Mouse (Mus musculus): ENCODE measurements at regions not wholly inside any gene's neighbourhood (a gene's known extent, or its start where the extent isn't known, plus 50 kb on each side); places are given as distances from the start of the nearest gene placed in this dataset.

DNA sequence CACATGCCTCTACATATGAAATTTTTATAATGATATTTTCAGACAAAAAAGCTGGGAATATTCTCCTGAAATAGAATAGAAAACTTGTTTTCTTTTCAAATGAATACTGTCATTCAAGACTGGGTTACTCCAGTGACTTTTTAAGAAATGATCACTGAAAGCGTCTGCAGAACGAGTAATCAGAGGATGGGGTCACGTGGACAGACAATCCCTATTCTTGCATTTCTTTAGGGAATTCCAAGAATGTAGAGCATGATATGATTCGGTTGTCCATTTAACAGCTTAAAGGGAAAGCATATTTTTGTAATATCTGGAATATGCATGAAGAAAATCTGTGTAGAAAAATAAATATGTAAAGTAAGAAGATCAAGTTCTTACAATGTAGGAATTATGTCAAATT is 65.6 kb downstream of the 4933402N22Rik start:
- no peak for DNase-seq (ENCODE audit: low read depth, low spot score)

DNA sequence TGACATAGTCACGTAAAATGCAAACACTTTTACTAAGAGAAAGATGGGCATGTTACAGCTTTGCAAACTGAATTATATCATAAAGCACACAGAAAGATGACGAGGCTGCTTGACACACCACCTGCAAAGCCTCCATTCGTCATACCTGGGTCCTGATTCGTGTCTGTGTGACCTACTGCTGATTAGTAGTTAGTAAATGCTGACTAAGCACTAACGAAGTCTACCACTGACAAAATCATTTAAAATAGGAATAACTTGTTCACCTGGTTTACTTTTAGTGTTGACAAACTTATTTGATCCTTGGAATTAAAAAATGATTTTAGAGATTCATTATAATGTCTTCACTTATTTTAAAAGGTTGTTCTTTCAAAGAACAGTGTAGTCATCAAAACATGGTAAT is 71.3 kb downstream of the 4933402N22Rik start:
- no peak for DNase-seq (ENCODE audit: low read depth, low spot score)

DNA sequence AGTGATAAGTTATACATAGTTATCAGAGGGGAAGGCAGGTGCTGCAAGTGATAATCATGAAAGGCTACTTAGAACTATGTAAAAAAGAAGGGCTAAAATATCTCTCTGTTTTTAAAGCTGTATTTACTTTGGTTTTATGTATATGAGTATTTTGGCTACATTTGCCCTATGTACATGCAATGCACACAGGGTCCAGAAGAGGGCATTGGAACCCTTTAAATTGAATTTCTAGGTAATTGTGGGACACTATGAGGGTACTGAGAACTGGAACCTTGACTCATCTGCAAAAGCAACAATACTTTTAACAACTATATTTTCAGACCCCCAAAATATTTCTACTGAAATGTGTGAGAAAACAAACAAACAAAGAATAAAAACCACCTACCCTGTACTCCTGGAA is 82.9 kb downstream of the 4933402N22Rik start:
- no peak for DNase-seq (ENCODE audit: low read depth, low spot score)

DNA sequence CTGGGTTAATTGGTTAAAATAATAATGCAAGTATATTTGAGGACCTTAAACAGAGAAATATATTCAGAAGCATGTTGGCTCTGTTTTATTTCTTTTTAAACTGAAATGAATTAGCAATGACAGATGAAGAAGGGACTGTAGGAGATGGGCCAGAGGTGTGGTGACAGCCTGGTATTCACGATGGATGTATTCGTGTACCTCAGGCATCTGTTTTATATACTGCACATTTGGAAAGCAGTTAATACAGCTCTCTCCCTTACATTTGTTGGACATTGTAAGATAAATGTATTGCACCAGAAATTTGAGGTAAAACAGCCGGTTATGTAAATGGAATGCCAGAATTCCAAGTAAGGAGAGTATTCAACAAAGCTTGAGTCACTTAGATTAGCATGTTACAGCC is 88.6 kb downstream of the 4933402N22Rik start:
- DNase-seq (ENCODE audit: low read depth, low spot score), result no peak

DNA sequence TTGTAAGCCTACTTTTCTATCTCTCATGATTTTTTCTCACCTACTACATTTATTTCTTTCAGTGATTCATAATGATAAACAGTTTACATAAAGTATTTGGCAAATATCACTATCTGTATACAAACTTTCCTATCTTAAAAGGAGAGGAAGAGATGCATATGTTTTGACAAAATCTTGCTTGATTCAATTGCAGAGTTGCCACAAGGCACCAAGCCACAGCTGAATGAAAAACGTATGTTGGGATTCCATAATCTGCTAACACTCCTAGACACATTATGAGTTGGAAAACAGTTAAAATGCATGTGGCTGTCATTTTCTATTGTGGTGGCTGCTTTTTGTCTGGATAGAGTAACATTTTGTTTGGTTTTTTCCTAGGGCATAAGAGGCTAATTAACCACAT is 98.5 kb downstream of the 4933402N22Rik start:
- DNase-seq (ENCODE audit: low read depth, low spot score), result no peak

DNA sequence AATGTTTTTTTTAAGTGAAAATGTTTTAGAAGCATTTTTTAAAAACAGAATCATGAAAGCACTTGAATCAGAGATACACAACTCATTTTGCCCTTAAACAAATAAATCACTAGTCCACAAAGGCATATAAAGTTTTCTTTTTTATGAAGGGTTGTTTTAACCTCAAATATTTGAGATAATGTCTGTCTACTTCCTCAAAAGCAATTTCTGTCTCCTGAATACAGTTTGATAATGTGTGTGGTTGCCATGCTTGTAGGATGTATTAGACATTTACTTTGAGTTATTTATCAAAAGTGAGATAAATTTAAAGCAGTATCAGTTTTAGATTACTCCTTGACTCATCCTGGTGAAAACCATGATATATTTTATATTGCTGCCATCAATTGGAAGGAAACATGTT is 102.6 kb downstream of the 4933402N22Rik start:
- DNase-seq (ENCODE audit: low read depth, low spot score), result no peak

DNA sequence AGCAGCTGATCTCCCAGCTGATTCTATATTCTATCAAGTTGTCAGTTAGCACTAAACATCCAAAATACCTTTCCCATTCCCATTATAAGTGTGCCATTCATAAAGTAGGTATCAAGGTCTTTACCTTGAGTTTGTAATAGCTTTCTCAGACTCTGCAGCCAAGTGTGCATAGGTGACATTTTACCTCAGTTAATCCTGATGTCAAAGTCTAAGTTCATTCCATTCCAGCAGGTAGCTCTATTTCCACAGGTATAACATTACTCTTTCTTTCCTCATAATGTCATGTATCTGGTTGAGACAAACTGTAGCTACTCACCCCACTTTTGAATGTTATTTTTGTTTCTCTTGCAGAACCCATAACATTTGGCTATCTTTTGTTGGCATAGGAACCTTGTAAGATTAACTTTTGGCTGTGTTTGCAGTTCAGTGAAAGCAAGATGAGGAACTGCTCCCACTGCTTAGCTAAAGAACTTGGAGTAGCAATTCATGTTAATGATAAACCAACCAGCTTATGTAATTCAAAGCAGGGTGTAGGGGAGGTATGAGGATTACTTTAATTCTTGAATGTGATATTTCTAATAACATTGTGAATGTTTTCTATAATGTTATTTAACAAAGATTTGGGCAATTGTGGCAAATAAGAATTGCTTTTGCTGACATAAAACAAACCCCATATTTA is 107.0 kb downstream of the 4933402N22Rik start:
- DNase-seq (ENCODE audit: low read depth, low spot score), result no peak

DNA sequence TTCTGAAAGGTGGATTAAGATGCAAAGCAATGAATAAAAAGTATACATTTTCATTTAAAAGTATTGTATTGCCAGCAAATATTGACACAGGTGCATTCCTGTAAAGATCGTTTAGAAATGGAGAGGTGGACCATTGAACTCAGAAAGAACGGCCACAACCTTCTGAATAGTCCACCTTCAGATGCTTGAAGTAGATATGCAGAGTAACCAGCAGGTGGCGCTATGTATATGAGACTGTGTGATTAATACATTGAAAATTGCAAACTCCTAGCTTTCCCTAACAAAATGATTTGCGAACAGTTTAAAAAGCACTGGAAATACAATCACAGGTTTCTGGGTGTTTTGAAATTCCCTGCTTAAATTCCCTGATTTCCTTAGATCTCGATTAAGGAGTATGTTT is 112.2 kb downstream of the 4933402N22Rik start:
- peak; percentile 32 for DNase-seq (ENCODE audit: low read depth, low spot score)

DNA sequence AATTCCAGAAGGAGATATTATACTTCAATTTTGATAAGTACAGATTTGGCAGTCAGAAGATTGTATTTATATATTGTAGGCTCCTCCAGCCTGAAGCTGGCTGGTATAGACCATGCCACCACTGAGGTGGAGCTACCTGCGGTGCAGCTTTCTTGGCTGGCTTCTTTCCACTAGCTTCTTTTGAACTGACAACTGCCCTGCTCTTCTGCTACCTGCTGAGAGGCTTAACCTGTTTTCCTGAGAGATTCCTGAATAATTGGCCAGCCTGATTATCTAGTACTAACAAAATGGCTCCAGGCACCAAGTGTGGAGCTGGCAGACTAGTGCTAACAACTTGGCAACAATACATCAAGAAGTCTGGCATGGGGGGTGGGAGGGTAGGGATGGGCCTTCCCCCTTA is 132.0 kb downstream of the 4933402N22Rik start:
- DNase-seq (ENCODE audit: low read depth, low spot score), result no peak

DNA sequence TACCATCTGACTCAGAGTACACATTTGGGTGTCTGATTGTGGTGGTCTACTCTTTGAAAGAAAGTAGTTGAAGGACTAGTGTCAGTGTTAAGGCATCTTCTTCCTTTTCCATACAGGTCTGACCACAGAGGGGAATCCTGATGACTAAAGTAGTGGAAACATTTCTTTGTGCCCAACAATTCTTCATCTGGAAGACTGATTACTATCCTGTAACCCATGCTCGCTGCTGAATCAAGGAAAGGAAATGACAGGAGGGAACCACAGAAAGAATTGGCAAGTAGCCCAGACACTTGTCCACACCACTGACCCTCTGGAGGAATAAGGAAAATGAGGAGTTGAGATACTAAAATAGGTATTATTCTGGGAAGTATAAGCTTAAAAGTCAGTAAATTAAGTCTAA is 162.3 kb downstream of the 4933402N22Rik start:
- no peak for DNase-seq (ENCODE audit: low read depth, low spot score)

DNA sequence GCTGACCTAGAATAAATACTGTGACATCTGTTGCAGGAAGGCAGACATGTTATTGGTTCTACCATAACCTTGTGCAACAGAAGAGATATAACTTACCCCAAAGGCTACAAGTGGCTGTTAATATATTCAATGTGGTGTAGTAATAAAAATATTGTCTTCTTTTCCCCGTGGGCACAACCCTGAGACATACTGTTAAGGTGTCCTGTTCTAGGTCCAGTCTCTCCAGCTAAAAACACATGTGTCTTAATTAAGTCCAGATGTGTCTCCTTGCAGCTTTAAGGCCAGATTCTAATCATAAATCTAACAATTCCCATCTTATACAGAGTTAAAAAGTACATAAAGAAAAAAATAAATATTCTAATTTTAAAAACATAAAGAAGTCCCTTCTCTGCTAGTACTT is 175.8 kb downstream of the 4933402N22Rik start:
- DNase-seq (ENCODE audit: low read depth, low spot score), result no peak

DNA sequence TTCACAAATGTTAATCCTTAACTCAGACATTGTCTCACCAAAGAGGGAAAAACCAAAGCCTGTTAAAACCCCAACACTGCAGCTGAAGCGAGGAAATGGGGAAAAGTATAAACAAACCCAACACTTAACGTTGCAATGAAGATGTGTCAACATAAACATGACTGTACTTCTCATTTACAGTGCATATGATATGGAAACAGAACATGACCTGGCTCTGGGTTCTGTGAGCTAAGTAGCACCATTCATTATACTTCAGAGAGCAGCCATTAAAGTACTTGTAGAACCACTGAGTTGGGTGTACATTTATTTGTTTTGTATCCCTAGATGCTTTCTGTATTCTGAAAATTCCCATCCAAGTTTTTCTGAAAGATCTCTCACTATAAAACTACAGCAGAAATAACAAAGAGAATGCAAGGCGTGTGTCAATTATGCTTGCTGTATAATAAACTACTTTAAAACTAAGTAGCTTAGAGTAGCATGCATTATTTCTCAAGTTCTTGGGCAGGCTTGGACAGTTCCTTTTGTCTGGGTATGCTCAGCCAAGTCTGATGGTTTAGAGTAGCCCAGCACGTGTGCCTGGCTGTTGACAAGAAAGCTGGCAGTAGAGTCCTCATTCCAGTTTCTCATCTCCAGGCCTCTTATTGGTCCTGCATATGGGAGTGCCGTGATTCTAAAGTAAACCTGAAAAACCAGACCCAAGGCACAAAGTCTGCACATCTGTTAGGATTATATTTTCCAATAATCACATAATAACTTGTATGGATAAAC is 198.9 kb downstream of the 4933402N22Rik start:
- no peak for DNase-seq (ENCODE audit: low read depth, low spot score)

DNA sequence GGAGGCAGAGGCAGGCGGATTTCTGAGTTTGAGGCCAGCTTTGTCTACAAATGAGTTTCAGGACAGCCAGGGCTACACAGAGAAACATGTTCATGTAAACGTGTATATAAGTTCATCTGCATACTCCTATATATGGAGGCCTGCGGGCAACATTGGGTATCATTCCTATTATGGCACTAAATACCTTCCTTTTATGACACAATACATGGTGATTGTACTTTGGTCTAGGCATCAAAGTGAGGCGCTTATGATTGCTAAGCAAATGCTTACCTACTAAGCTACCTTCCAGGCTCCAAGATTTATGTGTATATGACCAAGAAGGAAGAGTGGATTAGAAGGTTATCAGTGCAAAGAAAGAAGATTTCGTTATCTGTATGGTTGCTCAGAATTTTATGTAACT is 207.1 kb downstream of the 4933402N22Rik start:
- DNase-seq (ENCODE audit: low read depth, low spot score), result no peak

DNA sequence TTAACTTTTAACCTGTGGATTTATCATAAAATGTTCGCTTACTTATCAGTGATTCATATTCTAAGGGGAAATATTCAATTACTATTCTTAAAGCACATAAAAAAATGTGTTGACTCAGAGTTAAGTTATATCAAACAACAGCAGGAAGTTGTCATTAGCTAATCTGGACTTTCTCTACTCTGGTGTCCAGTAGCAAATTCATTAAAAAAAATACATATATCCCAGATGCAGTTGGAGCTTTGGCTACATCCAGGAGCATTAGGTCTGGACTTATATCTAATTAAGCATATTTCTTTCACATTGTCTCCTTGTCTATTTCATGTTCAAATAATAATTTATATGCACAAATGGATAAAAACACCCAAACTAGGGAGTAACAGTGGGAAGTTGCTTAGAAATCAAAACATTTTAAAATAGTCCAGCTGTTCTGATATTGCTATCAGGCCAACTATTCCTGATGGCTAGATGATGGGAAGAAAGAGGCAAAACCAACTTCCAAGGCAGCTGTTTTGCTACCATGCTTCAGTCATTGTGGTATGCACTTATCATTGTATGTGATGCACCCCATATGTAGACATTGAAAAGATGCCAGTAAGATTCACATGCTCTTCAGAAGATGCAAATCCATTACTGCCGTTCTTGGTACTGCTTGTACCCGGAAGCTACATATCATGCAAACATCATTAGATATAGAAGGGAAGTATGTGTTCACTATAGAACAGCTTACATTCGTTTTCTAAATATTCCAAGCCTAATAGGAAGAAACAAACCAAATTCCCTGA is 209.8 kb downstream of the 4933402N22Rik start:
- DNase-seq (ENCODE audit: low read depth, low spot score), result no peak

DNA sequence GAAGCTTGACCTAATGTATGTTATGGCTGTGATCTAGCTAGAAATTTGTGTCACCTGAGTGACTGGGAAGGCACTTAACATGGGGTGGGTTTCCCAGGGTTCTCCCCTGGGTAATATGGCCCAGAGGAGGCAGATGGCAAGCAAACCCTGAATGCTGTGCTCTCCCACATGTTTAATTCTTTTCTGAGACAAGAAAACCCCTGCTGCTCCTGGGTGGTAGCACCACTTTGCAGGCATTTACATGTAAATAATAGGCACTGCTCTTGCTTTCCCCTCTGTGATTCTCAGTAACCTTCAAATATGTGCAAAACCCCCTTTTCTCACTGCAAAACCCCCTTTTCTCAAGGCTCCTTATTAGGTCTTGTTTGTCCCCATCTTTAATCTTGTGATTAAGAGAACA is 221.1 kb downstream of the 4933402N22Rik start:
- no peak for DNase-seq (ENCODE audit: low read depth, low spot score)

DNA sequence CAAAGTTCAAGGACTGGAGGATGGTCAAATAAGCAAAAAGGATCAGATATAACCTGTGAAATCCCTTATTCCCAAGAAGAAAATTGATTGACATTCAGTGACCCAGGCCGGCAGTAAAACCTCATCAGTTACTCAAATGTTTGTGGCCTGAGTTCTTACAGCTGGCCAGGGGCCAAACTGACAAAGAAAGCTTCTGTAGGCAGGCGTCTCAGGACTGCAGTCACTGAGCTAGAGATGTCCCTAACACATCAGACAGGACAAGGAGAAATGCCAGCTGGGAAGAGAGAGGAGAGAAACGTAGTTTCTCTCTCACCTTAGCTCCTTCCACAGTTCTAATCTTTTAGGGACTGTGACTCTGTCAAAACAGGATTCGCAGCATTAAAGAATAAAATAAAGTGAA is 229.9 kb upstream of the Sema3d start:
- DNase-seq (ENCODE audit: low read depth, low spot score), result no peak

DNA sequence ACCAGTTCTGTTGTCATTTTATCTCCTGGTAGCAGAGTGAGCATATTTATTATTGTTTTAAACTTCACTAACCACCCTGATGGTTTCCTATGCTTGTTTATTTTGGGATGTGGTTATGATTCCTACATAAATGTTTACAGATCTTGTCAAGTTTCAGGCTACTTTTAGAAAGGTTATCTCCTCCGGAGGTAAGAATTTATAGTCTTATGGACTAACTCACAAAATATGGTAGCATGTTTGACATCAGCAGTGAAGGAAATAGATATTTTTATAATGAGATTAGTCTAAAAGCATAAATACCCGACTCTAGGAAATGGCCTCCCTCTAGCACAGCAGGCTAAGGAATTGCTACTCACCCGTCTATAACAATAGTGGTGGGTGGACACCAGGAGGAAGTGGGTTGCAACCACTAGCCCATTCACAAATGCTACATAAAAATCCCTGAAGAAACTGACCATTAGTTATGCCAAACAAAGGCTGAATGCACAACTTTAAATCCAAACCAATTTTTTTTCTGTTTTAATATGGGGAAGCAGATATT is 228.6 kb upstream of the Sema3d start:
- no peak for DNase-seq (ENCODE audit: low read depth, low spot score)

DNA sequence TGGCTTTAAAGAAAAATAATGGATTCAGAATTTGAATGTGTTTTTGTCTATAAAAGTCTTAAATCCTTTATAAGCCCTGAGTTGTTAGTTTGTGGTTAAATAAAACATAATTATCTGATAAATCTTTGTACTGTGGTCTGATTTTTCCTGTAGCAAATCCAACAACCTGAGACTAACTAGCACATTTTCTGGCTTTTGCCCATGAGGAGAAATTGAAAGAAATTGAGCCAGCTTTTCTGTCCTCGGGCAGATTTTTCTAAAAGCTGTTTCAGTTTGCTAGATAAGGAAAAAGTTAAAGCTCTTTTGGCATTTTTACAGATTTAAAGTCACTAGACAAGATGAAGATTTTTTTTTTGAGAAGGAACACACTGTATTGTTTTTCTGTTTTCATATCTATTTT is 191.5 kb upstream of the Sema3d start:
- DNase-seq (ENCODE audit: low read depth, low spot score), result no peak

DNA sequence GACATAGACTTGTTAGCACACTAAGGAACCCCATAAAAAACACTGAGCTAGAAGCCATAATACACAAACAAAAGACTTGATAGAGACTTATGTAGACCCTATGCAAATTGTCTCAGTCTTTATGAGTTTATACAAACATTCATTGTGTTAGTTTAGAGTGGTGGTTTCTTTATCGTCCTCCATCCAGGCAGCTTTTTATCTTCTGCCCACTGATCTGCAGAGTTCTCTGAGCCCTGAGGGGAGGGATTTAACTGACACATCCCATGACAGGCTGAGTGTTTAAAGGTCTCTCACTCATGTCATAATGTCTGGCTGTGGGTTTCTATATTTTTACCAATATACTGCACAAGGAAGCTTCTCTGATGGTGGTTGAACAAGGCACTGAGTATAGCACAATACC is 175.7 kb upstream of the Sema3d start:
- no peak for DNase-seq (ENCODE audit: low read depth, low spot score)

DNA sequence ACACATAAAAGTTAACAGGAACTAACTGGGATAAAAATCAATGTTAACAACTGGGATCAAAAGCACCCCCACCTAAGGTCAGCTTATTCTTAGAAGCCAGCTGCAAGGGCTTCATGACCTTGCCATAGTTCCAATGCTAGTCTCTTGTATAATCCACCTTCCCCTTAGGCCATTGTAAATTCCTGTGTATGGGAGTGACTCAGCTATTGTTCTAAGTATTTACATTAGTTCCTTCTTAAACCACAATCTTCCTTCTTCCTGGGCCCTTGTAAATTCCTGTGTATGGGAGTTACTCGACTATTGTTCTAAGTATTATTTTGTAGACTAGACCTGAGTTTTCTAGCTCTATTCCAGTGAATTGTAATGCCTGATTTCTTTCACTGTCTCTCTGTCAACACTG is 173.6 kb upstream of the Sema3d start:
- no peak for DNase-seq (ENCODE audit: low read depth, low spot score)

DNA sequence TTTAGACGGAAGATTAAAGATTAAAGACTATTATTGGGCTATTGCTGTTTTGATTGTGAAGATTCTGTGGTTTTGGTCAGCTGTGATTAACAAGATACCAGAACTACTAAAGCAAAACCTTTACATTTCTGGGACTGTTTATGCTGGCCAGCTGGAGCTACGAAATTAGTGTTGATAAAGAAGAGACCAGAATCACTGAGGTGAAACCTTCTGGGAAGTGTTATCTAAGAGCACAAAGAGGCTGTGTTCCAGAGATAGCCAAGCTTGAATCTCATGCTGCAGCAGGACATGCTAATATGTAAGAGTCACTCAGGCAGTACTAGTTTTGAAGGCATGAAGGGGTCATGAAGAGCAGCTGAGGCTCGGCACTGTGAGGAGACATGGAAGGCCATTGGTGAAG is 169.7 kb upstream of the Sema3d start:
- no peak for DNase-seq (ENCODE audit: low read depth, low spot score)

DNA sequence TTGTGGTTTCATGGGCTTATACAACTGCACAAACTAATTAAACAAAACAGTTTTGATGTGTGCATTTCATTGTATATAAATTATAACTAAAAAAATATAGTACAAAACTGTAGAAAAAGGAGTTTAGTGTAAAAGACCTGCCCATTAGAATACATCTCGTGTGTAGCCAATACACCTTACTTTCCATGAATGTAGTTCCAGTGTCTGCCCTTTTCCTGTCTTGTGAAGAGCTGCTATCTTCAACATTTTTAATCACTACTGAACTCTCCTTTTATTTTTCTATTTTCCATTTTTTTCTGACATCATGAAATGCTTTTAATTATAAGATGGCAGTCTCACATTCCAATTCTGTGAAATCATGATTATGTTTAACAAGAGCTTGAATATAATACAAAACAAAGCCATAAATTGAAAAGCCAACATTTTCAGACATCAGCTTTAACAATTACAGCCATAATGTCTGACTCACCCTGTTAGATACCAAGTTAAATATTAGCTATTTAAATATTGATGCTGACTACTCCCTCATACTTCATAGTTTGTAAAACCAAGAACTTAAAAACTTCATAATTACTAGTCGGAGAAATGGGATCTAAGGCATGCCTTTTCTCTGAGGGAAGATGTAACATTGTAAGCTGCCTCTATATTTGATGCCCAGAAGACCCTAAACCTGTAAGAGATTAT is 163.6 kb upstream of the Sema3d start:
- DNase-seq (ENCODE audit: low read depth, low spot score), result no peak
